Mouse (Mus musculus): ENCODE data around the gene Hcn1.

Hcn1 gene

GRCm38 (mm10) chr13:117602181-117602580 is at the start of gene Hcn1:
Gene Hcn1 (plus strand): TSS chr13:117602320.
- in situ Hi-C loops (cut with MboI; ENCODE audit: low pct_unique_long_range_greater_than_20kb in 1 of 2, low sequenced_read_pairs in 2 of 2, unreplicated experiment in 1 of 2), result no loop called here

DNA sequence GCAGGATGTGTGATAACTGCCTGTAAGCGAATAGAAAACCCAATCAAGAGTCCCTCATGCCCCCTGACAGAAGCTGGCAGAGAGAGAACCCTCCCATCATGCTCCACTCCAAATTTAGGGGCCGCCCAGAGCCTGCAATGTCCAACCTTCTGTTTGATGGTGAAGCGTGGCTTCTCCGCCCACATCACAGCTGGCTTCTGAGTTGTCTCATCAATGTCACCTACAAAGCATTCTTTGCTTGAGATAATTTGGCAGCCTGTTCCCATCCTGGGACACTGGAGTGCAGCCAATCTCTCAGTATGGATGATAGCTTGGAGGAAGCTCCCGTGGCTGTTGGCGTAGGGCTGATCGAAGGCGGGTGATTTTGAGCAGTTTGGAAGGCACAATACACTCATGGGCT is 34.9 kb upstream of the Hcn1 start:
- in situ Hi-C loops (cut with MboI; ENCODE audit: low pct_unique_long_range_greater_than_20kb in 1 of 2, low sequenced_read_pairs in 2 of 2, unreplicated experiment in 1 of 2), result no loop called here

DNA sequence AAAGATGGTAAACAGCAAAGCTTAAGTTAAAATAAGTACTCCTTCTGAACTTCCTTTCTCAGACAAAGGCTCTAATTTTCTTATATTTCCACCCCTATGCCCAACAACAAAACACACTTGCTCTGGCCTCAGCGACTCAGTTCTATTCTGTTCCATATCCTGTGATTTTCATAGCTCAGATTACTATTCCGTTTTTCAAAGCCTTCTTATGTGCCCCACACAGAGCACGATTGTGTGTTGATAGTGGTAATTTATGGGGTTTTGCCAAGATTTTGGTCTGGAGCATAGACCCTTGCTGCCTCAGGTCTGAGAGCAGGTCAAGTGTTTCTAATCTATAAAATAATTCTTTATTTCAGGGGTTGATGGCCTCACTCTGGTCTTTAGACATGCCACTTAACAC is 30.4 kb upstream of the Hcn1 start:
- in situ Hi-C loops (cut with MboI; ENCODE audit: low pct_unique_long_range_greater_than_20kb in 1 of 2, low sequenced_read_pairs in 2 of 2, unreplicated experiment in 1 of 2), result no loop called here

- in situ Hi-C loops (cut with MboI; ENCODE audit: low pct_unique_long_range_greater_than_20kb in 1 of 2, low sequenced_read_pairs in 2 of 2, unreplicated experiment in 1 of 2), result no loop called here
These were observed 7.5 kb upstream of the Hcn1 start for GRCm38 (mm10) chr13:117594494-117595182.

GRCm38 (mm10) chr13:117595183-117595532 is 7.0 kb upstream of the Hcn1 start:
- in situ Hi-C loops (cut with MboI; ENCODE audit: low pct_unique_long_range_greater_than_20kb in 1 of 2, low sequenced_read_pairs in 2 of 2, unreplicated experiment in 1 of 2), result no loop called here

GRCm38 (mm10) chr13:117601331-117601965 is 672 bp upstream of the Hcn1 start:
- in situ Hi-C loops (cut with MboI; ENCODE audit: low pct_unique_long_range_greater_than_20kb in 1 of 2, low sequenced_read_pairs in 2 of 2, unreplicated experiment in 1 of 2), result no loop called here

DNA sequence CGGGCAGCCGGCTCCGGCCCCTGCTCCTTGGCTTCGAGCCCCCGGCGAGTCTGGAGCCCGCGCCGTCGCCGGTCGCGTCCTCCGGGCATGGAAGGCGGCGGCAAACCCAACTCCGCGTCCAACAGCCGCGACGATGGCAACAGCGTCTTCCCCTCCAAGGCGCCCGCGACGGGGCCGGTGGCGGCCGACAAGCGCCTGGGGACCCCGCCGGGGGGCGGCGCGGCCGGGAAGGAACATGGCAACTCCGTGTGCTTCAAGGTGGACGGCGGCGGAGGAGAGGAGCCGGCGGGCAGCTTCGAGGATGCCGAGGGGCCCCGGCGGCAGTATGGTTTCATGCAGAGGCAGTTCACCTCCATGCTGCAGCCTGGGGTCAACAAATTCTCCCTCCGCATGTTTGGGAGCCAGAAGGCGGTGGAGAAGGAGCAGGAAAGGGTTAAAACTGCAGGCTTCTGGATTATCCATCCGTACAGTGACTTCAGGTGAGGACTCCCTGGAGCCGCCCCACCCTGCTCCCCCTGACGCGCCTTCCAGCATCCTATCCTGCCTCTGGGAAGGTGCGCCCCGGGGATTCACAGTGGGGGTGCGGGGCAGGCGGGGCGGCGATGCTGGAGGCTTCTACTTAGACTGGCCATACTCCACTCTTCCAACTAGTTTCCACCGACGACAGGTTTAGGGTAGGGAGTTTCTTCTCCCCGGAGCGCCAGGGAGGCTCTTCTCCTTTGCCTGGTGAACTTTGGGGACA is 668 bp downstream of the Hcn1 start:
- in situ Hi-C loops (cut with MboI; ENCODE audit: low pct_unique_long_range_greater_than_20kb in 1 of 2, low sequenced_read_pairs in 2 of 2, unreplicated experiment in 1 of 2), result no loop called here

GRCm38 (mm10) chr13:117603421-117603820 is 1.3 kb downstream of the Hcn1 start:
- in situ Hi-C loops (cut with MboI; ENCODE audit: low pct_unique_long_range_greater_than_20kb in 1 of 2, low sequenced_read_pairs in 2 of 2, unreplicated experiment in 1 of 2), result no loop called here

DNA sequence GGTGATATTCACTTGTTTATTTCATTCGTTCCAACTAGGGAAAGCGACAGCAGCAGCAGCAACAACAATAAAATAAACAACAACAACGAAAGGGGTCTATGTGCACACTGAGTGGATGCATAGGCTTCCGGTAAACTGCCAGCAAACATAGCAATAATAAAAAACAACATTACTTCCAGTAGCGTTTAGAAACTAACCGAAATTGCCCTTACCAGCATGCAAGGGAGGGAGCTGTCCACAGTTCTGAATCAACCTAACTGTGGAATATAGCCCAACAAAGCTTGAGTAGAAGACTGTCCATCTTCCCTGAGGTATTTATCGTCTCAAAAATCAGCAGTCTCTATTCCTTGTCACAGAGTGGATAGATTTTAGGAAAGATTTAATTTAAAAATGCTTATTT is 2.0 kb downstream of the Hcn1 start:
- in situ Hi-C loops (cut with MboI; ENCODE audit: low pct_unique_long_range_greater_than_20kb in 1 of 2, low sequenced_read_pairs in 2 of 2, unreplicated experiment in 1 of 2), result no loop called here

- in situ Hi-C loops (cut with MboI; ENCODE audit: low pct_unique_long_range_greater_than_20kb in 1 of 2, low sequenced_read_pairs in 2 of 2, unreplicated experiment in 1 of 2), result no loop called here
These were observed 3.0 kb downstream of the Hcn1 start for GRCm38 (mm10) chr13:117604971-117605750.

DNA sequence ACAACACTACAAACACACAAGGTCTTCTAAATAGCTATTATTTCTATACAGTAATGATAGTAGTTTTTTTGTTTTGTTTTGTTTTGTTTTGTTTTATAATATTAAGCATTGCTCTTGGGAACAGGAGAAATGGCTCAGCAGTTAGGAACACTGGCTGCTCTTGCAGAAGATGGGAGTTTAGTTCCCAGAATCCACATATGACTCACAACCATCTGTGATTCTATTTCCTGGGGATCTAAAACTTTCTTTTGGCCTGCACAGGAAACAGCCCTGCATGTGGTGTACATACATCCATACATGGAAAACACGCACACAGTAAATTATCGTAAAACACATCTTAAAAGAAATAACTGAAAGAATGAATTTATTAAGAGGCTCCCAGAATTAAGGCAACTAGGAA is 9.8 kb downstream of the Hcn1 start:
- in situ Hi-C loops (cut with MboI; ENCODE audit: low pct_unique_long_range_greater_than_20kb in 1 of 2, low sequenced_read_pairs in 2 of 2, unreplicated experiment in 1 of 2), result no loop called here

- in situ Hi-C loops (cut with MboI; ENCODE audit: low pct_unique_long_range_greater_than_20kb in 1 of 2, low sequenced_read_pairs in 2 of 2, unreplicated experiment in 1 of 2), result no loop called here
These were observed 17.4 kb downstream of the Hcn1 start for GRCm38 (mm10) chr13:117619544-117619943.

GRCm38 (mm10) chr13:117657501-117657900 is 55.4 kb downstream of the Hcn1 start:
- in situ Hi-C loops (cut with MboI; ENCODE audit: low pct_unique_long_range_greater_than_20kb in 1 of 2, low sequenced_read_pairs in 2 of 2, unreplicated experiment in 1 of 2), result no loop called here

GRCm38 (mm10) chr13:117658414-117659175 is 56.5 kb downstream of the Hcn1 start:
- in situ Hi-C loops (cut with MboI; ENCODE audit: low pct_unique_long_range_greater_than_20kb in 1 of 2, low sequenced_read_pairs in 2 of 2, unreplicated experiment in 1 of 2), result no loop called here

GRCm38 (mm10) chr13:117659511-117659910 is 57.4 kb downstream of the Hcn1 start:
- in situ Hi-C loops (cut with MboI; ENCODE audit: low pct_unique_long_range_greater_than_20kb in 1 of 2, low sequenced_read_pairs in 2 of 2, unreplicated experiment in 1 of 2), result no loop called here

DNA sequence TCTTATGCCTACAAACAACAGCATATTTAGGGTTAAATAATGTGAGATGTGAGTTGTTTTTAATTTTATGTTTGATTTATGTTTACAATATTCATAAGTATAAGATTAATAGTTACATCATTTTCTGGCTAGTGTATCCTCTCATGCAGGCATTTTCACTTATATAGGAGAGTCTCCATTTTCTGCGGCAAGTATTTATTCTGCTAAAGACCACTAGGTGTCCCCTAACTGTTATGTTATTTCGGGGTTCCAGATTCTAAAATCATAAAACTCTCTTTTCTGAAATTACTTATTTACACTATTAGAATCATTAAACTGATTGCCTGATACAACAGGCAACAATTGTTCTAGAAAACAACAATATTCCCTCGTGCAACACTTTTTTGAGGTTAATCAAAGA is 60.5 kb downstream of the Hcn1 start:
- in situ Hi-C loops (cut with MboI; ENCODE audit: low pct_unique_long_range_greater_than_20kb in 1 of 2, low sequenced_read_pairs in 2 of 2, unreplicated experiment in 1 of 2), result no loop called here

GRCm38 (mm10) chr13:117669303-117669702 is 67.2 kb downstream of the Hcn1 start:
- in situ Hi-C loops (cut with MboI; ENCODE audit: low pct_unique_long_range_greater_than_20kb in 1 of 2, low sequenced_read_pairs in 2 of 2, unreplicated experiment in 1 of 2), result no loop called here

GRCm38 (mm10) chr13:117671851-117672250 is 69.7 kb downstream of the Hcn1 start:
- in situ Hi-C loops (cut with MboI; ENCODE audit: low pct_unique_long_range_greater_than_20kb in 1 of 2, low sequenced_read_pairs in 2 of 2, unreplicated experiment in 1 of 2), result no loop called here
